Mouse (Mus musculus) thymus, adult 2 months (tissue): ENCODE data around the gene Tgm7.

Source experiments
- CTCF ChIP-seq: fragments of 200-500 bp; IDR thresholded peaks from 2 replicates; pipeline ENCODE4 v1.5.1; 2012; ENCODE audit warnings: mild to moderate bottlenecking, control low read depth, low read length, moderate library complexity, borderline replicate concordance; ENCODE audit not compliant: control insufficient read depth, poor library complexity, insufficient read depth; ENCODE audit errors: extremely low read depth
- POLR2A ChIP-seq: fragments of 200-500 bp; IDR thresholded peaks from 2 replicates; pipeline ENCODE4 v1.6.1; 2012; ENCODE audit warnings: mild to moderate bottlenecking, low read length, control low read depth, moderate library complexity; ENCODE audit not compliant: control insufficient read depth, poor library complexity, insufficient read depth; ENCODE audit errors: extremely low read depth

GRCm38 (mm10) chr2:121045653-121046052 lies 63.9 kb downstream of the Tgm7 start:
- no peak for TF ChIP-seq CTCF
- TF ChIP-seq POLR2A, result no peak
